Mouse (Mus musculus) gastrocnemius, adult 18-20 months (tissue): ENCODE measurements around the gene Wdsub1. TPM values are rescaled to one million over a fixed set of nuclear protein-coding genes. Genes with fewer than 3 reads are reported as not detected.
"Not testable (repeated sequence)": the region's sequence is repeated elsewhere in the genome, so short reads cannot be mapped to it uniquely, and the experiment has no call there.

Experiments used
- DNase-seq: peaks from one replicate; pipeline ENCODE4 v3.0.0; 2021; ENCODE audit warnings: low spot score
- long read RNA-seq, 2 experiments: library from polyadenylated mRNA; stranded (forward); transcript quantifications; one replicate each; pipeline ENCODE4 v2.0.0; 2021
- total RNA-seq, 2 experiments: library from RNA; stranded (reverse); gene quantifications; 2 replicates each; pipeline ENCODE4 v1.2.3; 2021

Gene Wdsub1
- 10 to 100 TPM in 1 of 2 experiments, 1 to 10 TPM in 1; 9.6 to 12.5 TPM for total RNA-seq
- long read RNA-seq, experiment 1, partial matches to known transcripts: 1 of 25 reads
- long read RNA-seq, experiment 1, other reads (novel, unspliced or antisense): 23 of 25 reads
- long read RNA-seq, experiment 2, partial matches to known transcripts: 2 of 9 reads
- long read RNA-seq, experiment 2, other reads (novel, unspliced or antisense): 6 of 9 reads

GRCm38 (mm10) chr2:59881831-59882741 lies at the start of gene Wdsub1:
Gene Wdsub1 (minus strand): TSS chr2:59882591.
- DNase-seq: peak; percentile 92

GRCm38 (mm10) chr2:59913610-59914009 lies 31.2 kb upstream of the Wdsub1 start:
- DNase-seq: no peak

GRCm38 (mm10) chr2:59908048-59908447 lies 25.7 kb upstream of the Wdsub1 start:
- DNase-seq: no peak

GRCm38 (mm10) chr2:59904007-59904406 lies 21.6 kb upstream of the Wdsub1 start:
- DNase-seq: no peak

GRCm38 (mm10) chr2:59898666-59899065 lies 16.3 kb upstream of the Wdsub1 start:
- DNase-seq: no peak

- DNase-seq: no peak
Measured at GRCm38 (mm10) chr2:59898105-59898504, 15.7 kb upstream of the Wdsub1 start.

- DNase-seq: no peak
Measured at GRCm38 (mm10) chr2:59896837-59897236, 14.4 kb upstream of the Wdsub1 start.

GRCm38 (mm10) chr2:59896400-59896799 lies 14.0 kb upstream of the Wdsub1 start:
- DNase-seq: no peak

- no peak for DNase-seq
Measured at GRCm38 (mm10) chr2:59889699-59890098, 7.3 kb upstream of the Wdsub1 start.

GRCm38 (mm10) chr2:59882742-59883281 lies 421 bp upstream of the Wdsub1 start:
- DNase-seq: no peak

- no peak for DNase-seq
Measured at GRCm38 (mm10) chr2:59881404-59881803, 987 bp downstream of the Wdsub1 start.

- no peak for DNase-seq
Measured at GRCm38 (mm10) chr2:59878221-59878620, 4.2 kb downstream of the Wdsub1 start.

GRCm38 (mm10) chr2:59877335-59877734 lies 5.1 kb downstream of the Wdsub1 start:
- no peak for DNase-seq

- DNase-seq: no peak
Measured at GRCm38 (mm10) chr2:59876482-59876881, 5.9 kb downstream of the Wdsub1 start.

- no peak for DNase-seq
Measured at GRCm38 (mm10) chr2:59870526-59870925, 11.9 kb downstream of the Wdsub1 start.

- DNase-seq: no peak
Measured at GRCm38 (mm10) chr2:59862618-59863017, 19.8 kb downstream of the Wdsub1 start.

- no peak for DNase-seq
Measured at GRCm38 (mm10) chr2:59854363-59854762, 28.0 kb downstream of the Wdsub1 start.

GRCm38 (mm10) chr2:59853543-59853942 lies 28.8 kb downstream of the Wdsub1 start:
- no peak for DNase-seq

- DNase-seq: no peak
Measured at GRCm38 (mm10) chr2:59852916-59853315, 29.5 kb downstream of the Wdsub1 start.

- not testable (repeated sequence) for DNase-seq
Measured at GRCm38 (mm10) chr2:59851885-59852284, 30.5 kb downstream of the Wdsub1 start.

GRCm38 (mm10) chr2:59843848-59844247 lies 38.5 kb downstream of the Wdsub1 start:
- DNase-seq: no peak

GRCm38 (mm10) chr2:59843156-59843555 lies 39.2 kb downstream of the Wdsub1 start:
- DNase-seq: no peak
